Mouse (Mus musculus): ENCODE results near the gene Krtcap3. TPM values are rescaled to one million over a fixed set of nuclear protein-coding genes. Genes with fewer than 3 reads are reported as not detected.

Krtcap3 gene
- total and polyA plus RNA-seq, 2 experiments: 2.1 to 8.3 TPM

- H3K4me1 ChIP-seq (ENCODE audit: control insufficient read depth, insufficient read depth, low read length): no peaks in the 10 kb centered on the region
- peaks cover 14% of the 10 kb centered on the region; the same call in 1 of the 2 replicates for H3K36me3 ChIP-seq (ENCODE audit: control insufficient read depth, insufficient read depth, low read length)
- H3K4me3 ChIP-seq (ENCODE audit: insufficient read depth, low read depth, low read length): no peak overlapping the region
- no peak overlapping the region for H3K9ac ChIP-seq (ENCODE audit: low read depth, low read length)
- TF ChIP-seq CTCF (IDR thresholded peaks at IDR 0.05; ENCODE audit: low read depth, low read length) (no peak), POLR2A (IDR thresholded peaks at IDR 0.05; ENCODE audit: extremely low read depth, insufficient read depth, low read length) (no peak)
- DNase-seq (ENCODE audit: extremely low read depth, low read depth, low spot score): no peak
- H3K27me3 ChIP-seq (ENCODE audit: control insufficient read depth, insufficient read depth, low read length): no peaks in the 10 kb centered on the region
- H3K79me2 ChIP-seq (ENCODE audit: control insufficient read depth, insufficient read depth, low read length): no peaks in the 10 kb centered on the region
- H3K27ac ChIP-seq (replicated peaks; ENCODE audit: insufficient read depth, low read depth, low read length): no peak overlapping the region
- 92% methylated on average over 6 of the region's 6 CpGs for WGBS
These were observed 21.5 kb downstream of the Krtcap3 start for GRCm38 (mm10) chr5:31273018-31273417.

- peaks cover 27% of the 10 kb centered on the region; the same call in 1 of the 2 replicates for H3K36me3 ChIP-seq (ENCODE audit: control insufficient read depth, insufficient read depth, low read length)
- H3K79me2 ChIP-seq (ENCODE audit: control insufficient read depth, insufficient read depth, low read length): no peaks in the 10 kb centered on the region
- 88% methylated on average over 20 of the region's 20 CpGs for WGBS
- no peaks in the 10 kb centered on the region for H3K27me3 ChIP-seq (ENCODE audit: control insufficient read depth, insufficient read depth, low read length)
- H3K4me1 ChIP-seq (ENCODE audit: control insufficient read depth, insufficient read depth, low read length): no peaks in the 10 kb centered on the region
- H3K9ac ChIP-seq (ENCODE audit: low read depth, low read length): no peak overlapping the region
- no peak overlapping the region for H3K27ac ChIP-seq (replicated peaks; ENCODE audit: insufficient read depth, low read depth, low read length)
- no peak for TF ChIP-seq POLR2A (IDR thresholded peaks at IDR 0.05; ENCODE audit: extremely low read depth, insufficient read depth, low read length)
- no peak for TF ChIP-seq CTCF (IDR thresholded peaks at IDR 0.05; ENCODE audit: low read depth, low read length)
- no peak for DNase-seq (ENCODE audit: extremely low read depth, low read depth, low spot score)
- H3K4me3 ChIP-seq (ENCODE audit: insufficient read depth, low read depth, low read length): no peak overlapping the region
These were observed 27.9 kb downstream of the Krtcap3 start for GRCm38 (mm10) chr5:31279245-31279988.

- DNase-seq (ENCODE audit: extremely low read depth, low read depth, low spot score): no peak
- Histone ChIP-seq H3K27me3 (ENCODE audit: control insufficient read depth, insufficient read depth, low read length) (no peaks in the 10 kb centered on the region), H3K36me3 (ENCODE audit: control insufficient read depth, insufficient read depth, low read length) (peaks cover 2% of the 10 kb centered on the region; the same call in 1 of the 2 replicates), H3K4me1 (ENCODE audit: control insufficient read depth, insufficient read depth, low read length) (peaks cover 3% of the 10 kb centered on the region; the same call in 1 of the 2 replicates), H3K27ac (replicated peaks; ENCODE audit: insufficient read depth, low read depth, low read length) (no peak overlapping the region), H3K9ac (ENCODE audit: low read depth, low read length) (no peak overlapping the region), H3K4me3 (ENCODE audit: insufficient read depth, low read depth, low read length) (no peak overlapping the region), H3K79me2 (ENCODE audit: control insufficient read depth, insufficient read depth, low read length) (no peaks in the 10 kb centered on the region)
- 87% methylated on average over 4 of the region's 4 CpGs for WGBS
- TF ChIP-seq POLR2A (IDR thresholded peaks at IDR 0.05; ENCODE audit: extremely low read depth, insufficient read depth, low read length) (no peak), CTCF (IDR thresholded peaks at IDR 0.05; ENCODE audit: low read depth, low read length) (no peak)
These were observed 36.7 kb downstream of the Krtcap3 start for GRCm38 (mm10) chr5:31288225-31288624.

GRCm38 (mm10) chr5:31288655-31289054 lies 37.2 kb downstream of the Krtcap3 start:
- WGBS: 29% methylated on average over 3 of the region's 3 CpGs
- no peak for DNase-seq (ENCODE audit: extremely low read depth, low read depth, low spot score)
- H3K9ac ChIP-seq (ENCODE audit: low read depth, low read length): no peak overlapping the region
- no peaks in the 10 kb centered on the region for H3K79me2 ChIP-seq (ENCODE audit: control insufficient read depth, insufficient read depth, low read length)
- H3K27ac ChIP-seq (replicated peaks; ENCODE audit: insufficient read depth, low read depth, low read length): no peak overlapping the region
- H3K4me1 ChIP-seq (ENCODE audit: control insufficient read depth, insufficient read depth, low read length): peaks cover 3% of the 10 kb centered on the region; the same call in 1 of the 2 replicates
- H3K36me3 ChIP-seq (ENCODE audit: control insufficient read depth, insufficient read depth, low read length): peaks cover 2% of the 10 kb centered on the region; the same call in 1 of the 2 replicates
- H3K4me3 ChIP-seq (ENCODE audit: insufficient read depth, low read depth, low read length): no peak overlapping the region
- no peaks in the 10 kb centered on the region for H3K27me3 ChIP-seq (ENCODE audit: control insufficient read depth, insufficient read depth, low read length)
- TF ChIP-seq POLR2A (IDR thresholded peaks at IDR 0.05; ENCODE audit: extremely low read depth, insufficient read depth, low read length) (no peak), CTCF (IDR thresholded peaks at IDR 0.05; ENCODE audit: low read depth, low read length) (no peak)

GRCm38 (mm10) chr5:31289626-31290230 lies 38.2 kb downstream of the Krtcap3 start:
- Histone ChIP-seq H3K4me3 (ENCODE audit: insufficient read depth, low read depth, low read length) (no peak overlapping the region), H3K9ac (ENCODE audit: low read depth, low read length) (no peak overlapping the region)

More at GRCm38 (mm10) chr5:31289626-31290230, 38.2 kb downstream of the Krtcap3 start:
- no peak for DNase-seq (ENCODE audit: extremely low read depth, low read depth, low spot score)
- TF ChIP-seq CTCF (IDR thresholded peaks at IDR 0.05; ENCODE audit: low read depth, low read length) (no peak), POLR2A (IDR thresholded peaks at IDR 0.05; ENCODE audit: extremely low read depth, insufficient read depth, low read length) (no peak)
- no peaks in the 10 kb centered on the region for H3K27me3 ChIP-seq (ENCODE audit: control insufficient read depth, insufficient read depth, low read length)
- 77% methylated on average over 3 of the region's 3 CpGs for WGBS
- H3K36me3 ChIP-seq (ENCODE audit: control insufficient read depth, insufficient read depth, low read length): peaks cover 2% of the 10 kb centered on the region; the same call in 1 of the 2 replicates
- H3K27ac ChIP-seq (replicated peaks; ENCODE audit: insufficient read depth, low read depth, low read length): no peak overlapping the region
- no peaks in the 10 kb centered on the region; the same call in 1 of the 2 replicates for H3K79me2 ChIP-seq (ENCODE audit: control insufficient read depth, insufficient read depth, low read length)
- H3K4me1 ChIP-seq (ENCODE audit: control insufficient read depth, insufficient read depth, low read length): peaks cover 3% of the 10 kb centered on the region; the same call in 1 of the 2 replicates
